Mouse (Mus musculus): ENCODE data around the gene Dmap1. TPM values are rescaled to one million over a fixed set of nuclear protein-coding genes. Genes with fewer than 3 reads are reported as not detected.

Gene Dmap1
- total RNA-seq, 4 experiments from 2014 or later: 22.3 to 35.4 (median 31.1) TPM

- no peak for DNase-seq
These were observed 26.6 kb downstream of the Dmap1 start for GRCm38 (mm10) chr4:117655500-117655863.

DNA sequence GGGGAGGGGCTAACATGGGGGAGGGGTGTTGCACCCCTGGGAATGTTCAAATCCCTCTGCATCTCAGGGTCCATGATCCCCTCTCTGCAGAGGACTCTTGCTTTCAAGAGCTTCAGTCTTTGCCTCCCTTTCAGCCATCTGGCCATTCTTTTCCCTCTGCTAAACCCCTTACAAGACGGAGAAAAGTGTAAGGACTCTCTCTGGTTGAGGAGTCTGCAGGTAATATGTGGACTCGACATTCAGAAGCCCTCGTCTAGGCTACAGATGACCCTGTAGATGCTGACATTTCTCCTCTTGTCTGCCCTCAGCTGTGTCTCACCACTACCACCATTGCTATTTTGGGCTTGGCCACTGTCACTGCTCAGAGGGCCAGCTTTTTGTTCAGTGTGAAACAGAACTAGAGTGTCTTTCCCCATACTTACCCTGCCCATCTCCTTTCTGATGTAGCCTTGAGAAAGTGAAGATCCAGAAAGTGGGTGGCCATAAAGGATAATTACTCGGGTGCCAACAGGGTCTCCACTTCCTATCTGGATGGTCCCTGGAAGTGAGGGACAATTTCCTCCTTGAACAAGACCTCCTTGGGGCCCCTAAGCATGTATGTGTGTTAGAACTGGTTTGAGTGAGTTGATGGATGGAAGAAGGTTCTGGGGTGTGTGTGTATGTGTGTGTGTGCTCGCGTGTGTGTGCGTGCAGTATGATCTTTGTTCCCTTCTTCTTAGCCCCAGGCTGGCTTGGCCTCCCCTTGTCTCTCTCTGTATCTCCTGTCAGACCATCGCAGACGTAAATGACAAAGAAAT, 27.2 kb downstream of the Dmap1 start:
- DNase-seq: no peak

DNA sequence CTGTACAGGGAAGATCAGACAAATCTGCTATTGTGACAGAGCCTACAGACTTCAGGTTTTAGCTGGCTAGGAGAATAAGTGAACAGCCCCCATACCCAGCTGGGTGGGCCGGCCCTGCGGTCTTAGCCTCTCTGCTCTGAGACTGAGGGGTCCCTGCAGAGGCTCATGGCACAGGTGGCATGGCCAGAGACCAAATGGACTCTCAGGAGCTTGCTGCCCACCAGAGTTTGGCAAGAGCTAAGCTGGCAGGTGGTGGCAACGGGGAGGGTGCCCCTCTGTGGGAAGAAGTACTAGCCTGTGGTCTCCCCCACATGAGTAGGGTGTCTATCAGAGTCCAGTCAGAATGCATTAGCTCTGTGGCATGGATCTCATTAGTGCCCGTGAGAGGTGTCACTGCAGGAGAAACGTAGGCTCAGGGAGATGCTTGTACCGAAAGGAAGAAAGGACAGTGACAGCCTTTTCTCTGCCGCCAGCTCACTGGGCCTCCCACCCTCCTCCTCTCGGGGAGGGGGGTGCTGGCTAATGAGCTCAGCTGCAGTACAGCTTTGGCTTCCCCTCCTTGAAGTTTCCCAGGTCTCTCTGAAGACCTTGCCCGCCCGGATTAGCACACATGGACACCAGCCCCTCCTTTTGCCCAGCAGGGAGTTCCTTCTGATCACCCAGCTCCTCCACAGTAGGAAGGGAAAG, 27.9 kb downstream of the Dmap1 start:
- no peak for DNase-seq

GRCm38 (mm10) chr4:117652727-117653126, 29.3 kb downstream of the Dmap1 start:
- no peak for DNase-seq

DNA sequence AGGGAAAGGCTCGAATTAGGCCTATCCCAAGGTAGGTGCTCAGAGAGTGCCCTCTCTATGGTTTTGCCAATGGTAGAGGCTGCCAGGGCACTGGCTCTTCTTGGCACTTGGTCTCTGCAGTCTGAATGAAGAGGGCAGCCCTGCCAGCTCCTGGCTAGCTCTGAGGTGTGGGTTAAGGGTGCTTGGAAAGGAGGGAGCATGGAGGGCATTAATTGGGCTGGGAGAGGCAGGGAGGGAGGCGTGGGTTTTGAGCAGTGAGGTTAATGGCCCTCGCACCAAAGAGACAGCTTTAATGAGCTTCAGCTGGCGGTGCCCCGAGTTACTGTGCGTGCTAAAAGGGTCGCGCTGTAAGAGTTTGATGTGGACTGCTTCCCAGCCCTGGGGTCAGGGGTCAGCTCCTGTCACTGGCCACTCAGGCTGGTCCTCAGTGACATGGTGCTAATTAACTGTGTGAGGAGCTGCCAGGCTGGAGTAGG, 30.4 kb downstream of the Dmap1 start:
- DNase-seq: no peak

DNA sequence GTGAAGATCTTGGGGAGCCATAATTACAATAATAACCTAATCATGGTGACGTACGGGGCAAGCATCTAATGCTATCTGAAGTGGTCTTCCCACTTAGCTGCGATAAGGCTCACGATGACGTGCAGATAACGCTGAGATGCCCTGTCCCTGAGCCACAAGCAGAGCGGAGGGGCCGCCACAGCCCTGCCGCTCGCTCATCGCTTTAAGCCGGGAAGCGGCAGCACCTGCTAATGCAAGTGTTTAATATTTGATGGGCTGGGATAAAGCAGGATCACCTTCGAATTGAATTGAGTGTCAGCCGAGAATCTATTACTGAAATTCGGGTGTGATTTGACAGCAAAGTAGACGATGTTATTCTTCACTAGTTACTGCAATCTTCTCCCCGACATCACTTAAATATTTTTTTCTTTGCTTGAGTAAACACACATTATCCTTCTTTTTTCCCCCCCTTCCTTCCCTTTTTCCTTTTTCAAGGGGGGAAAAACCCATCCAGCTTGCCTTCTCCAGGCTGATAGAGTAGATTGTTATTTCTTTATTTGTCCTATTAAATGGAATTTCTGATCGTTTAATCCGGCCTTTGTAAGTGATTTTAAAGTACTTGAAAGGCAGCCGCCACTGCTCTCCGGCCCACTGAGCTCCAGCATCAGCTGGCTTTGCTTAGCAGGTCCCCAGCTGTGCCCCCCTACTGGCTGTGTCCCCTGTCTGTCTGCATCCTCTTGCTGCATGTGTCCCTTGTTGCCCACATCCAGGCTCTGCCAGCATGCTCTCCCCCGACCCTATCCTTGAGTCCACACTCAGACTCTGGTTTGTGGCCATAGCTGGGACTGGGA, 34.9 kb downstream of the Dmap1 start:
- DNase-seq: no peak

DNA sequence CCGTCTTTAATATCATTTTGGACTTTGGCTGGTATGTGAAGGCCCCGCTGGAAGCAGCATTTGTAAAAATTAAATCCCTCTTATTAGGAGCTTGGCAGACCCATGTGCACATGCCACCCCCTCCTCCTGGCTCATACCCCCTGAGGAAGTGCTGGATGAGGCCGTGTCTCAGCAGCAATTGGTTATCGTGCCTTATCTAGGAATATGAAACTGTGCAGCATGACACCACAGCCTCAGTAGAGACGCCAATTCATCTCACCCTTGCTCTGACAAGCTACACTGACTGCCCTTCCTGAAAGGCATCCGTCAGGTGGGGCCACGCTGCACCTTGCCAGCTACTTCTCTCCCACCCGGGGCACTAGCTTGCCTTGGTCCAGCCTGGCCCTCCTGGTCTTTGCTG, 35.6 kb downstream of the Dmap1 start:
- DNase-seq: no peak

DNA sequence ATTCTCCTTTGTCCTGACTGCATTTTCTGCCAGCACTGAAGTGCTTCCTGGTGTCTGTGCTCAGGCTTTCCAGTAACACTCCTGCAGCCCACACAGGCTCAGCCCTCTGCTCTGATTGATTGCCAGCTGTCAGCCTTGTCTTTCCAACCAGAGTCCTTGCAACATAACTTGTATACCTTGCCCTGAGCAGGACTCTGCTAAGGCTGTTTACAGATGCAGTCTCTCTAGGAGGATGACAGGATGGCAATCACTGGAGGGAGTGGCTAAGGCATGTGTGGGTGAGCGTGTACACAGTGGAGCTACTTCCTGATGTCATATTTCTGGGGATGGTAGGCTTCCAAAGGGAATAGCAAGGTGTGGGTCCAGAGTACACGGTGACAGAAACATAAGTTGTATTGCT, 36.2 kb downstream of the Dmap1 start:
- DNase-seq: no peak

DNA sequence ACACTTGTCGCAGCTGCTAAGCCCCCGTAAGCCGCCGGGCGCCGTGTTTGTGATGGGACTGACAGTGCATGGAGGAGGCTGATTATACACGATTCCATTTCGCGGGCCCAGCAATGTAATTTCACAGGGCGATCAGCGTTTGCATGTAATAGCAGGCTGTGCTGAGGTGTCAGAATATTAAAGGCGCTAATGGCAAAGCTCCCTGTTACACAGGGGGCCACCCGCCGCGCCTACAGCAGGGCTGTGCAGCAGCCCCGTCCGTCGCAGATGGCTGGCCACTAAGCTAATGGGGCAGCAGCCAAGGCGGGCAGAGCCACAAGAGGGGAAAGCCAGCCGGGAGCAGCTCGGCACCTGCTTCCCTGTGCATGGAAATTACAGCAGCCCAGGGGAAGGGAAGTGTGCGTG, 37.0 kb downstream of the Dmap1 start:
- DNase-seq: no peak

GRCm38 (mm10) chr4:117641804-117642203, 40.3 kb downstream of the Dmap1 start:
- no peak for DNase-seq

DNA sequence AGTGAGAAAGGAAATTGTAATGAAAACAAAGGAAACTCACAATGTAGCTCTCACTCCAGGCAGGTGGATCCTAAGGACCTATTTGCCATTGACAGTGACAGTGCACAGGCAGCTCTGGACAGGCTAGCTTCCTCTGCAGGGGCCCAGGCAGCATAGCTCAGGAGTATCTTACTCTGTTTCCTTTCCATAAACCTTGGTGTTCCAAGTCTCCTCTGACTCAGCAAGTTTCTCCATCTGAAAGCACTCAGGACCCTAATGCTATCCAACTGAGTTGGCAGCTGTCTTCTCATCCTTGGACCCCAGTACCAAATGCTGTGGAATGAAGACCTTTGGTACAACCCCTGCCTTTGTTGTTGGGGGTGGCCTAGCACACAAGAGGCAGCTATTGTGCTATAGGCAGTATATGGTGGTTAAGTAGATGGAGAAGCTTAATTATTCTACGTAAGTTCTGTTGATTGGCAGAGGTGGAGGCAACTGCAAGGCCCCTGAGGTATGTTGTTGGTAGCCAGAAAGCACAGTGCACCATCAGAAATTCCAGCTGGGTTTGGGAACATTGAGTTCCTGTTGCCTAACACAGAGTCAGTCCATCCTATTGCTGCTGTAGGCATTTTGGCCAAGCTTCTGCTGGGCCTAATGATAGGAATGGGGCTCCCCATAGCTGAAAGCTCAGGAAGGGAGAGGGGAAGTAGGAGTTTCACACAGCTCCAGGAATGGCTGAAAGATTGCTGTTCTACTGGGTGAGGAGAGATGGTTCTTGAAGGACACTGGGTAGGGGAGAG, 41.0 kb downstream of the Dmap1 start:
- no peak for DNase-seq

- DNase-seq: no peak
These were observed 45.0 kb downstream of the Dmap1 start for GRCm38 (mm10) chr4:117636891-117637613.

- no peak for DNase-seq
These were observed 45.9 kb downstream of the Dmap1 start for GRCm38 (mm10) chr4:117636152-117636551.

DNA sequence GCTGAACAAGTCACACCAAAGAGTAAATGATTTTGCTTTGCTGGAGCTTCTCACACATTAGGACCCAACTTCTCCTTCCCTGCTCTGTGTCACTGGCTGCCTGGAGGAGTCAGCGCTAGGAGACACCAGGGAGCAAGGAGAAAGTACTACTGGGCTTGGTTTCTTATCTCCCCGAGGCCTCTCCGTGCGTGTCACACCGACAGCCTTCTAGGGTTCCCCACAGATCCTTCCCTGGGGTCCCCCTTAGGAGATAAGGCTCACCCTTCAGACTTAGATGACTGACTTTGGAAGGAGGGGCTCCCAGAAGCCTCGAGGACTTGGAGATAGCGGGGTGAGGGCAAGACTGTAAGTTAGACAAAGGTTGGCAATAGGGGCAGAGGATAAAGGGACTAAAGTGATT, 47.4 kb downstream of the Dmap1 start:
- no peak for DNase-seq

DNA sequence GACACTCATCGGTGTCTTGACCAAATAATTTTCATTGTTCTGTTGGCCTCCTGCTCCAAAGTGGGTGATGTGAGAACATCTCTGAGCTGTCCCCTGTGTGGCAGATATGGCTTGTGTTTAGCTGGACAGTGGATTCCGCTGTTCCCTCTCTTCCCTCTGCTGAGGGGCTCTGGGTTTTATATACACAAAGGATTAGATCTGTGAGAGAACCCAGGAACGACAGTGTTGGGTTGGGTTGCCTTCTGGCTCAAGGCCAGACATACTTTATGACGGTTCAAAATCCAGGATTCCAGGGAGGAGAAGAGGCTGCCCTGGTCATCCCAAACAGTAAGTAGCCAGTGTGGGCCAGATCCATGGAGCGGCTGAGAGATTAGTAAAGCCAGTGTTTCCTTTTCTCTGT, 48.5 kb downstream of the Dmap1 start:
- no peak for DNase-seq

- no peak for DNase-seq
These were observed 51.9 kb downstream of the Dmap1 start for GRCm38 (mm10) chr4:117630053-117630670.

DNA sequence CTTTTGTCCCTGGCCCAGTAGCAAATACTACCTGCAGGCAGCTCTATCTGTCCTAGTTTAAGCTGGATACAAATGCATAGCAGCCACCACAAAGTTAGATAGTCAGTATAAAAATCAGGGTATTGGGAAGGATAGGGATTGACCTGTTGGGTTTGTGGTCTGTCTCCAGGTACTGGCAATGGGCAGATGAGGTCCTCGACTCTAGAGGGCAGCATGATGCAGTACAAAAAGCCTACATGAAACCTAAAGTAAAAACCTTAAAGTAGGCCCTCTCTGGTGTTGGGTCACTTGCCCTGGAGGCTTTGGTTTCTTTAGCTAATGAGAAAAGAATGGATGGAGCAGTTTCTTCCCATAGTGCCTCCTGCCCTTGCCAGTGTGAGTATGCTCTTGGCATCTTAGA, 53.6 kb downstream of the Dmap1 start:
- no peak for DNase-seq
